Mouse (Mus musculus) kidney, postnatal 0 days (tissue): ENCODE data around the gene Xylt1. TPM values are rescaled to one million over a fixed set of nuclear protein-coding genes. Genes with fewer than 3 reads are reported as not detected.

Experiments
- ATAC-seq: fragments of 200-750 bp; cut with Nextera tagmentation; replicated peaks from 2 replicates; pipeline ENCODE4 v1.8.0; 2017; ENCODE audit warnings: low read depth, moderate number of reproducible peaks, moderate TSS enrichment, moderate library complexity; ENCODE audit not compliant: low FRiP score
- DNase-seq: peaks from one replicate; pipeline ENCODE4 v3.0.0-alpha.2; 2016; ENCODE audit warnings: low spot score
- H3K27ac ChIP-seq: fragments of 300-500 bp; sonication (generic); 2 replicates; pipeline ENCODE4 v1.5.1; 2014; ENCODE audit warnings: mild to moderate bottlenecking
- H3K27me3 ChIP-seq: fragments of 300-500 bp; sonication (generic); 2 replicates; pipeline ENCODE4 v1.6.1; 2014; ENCODE audit warnings: low read length, mixed read lengths; ENCODE audit not compliant: insufficient read depth
- H3K36me3 ChIP-seq: fragments of 300-500 bp; sonication (generic); 2 replicates; pipeline ENCODE4 v1.6.1; 2014; ENCODE audit warnings: low read length, mixed read lengths; ENCODE audit not compliant: insufficient read depth
- H3K4me1 ChIP-seq: fragments of 300-500 bp; sonication (generic); replicated peaks from 2 replicates; pipeline ENCODE4 v1.6.1; 2014; ENCODE audit warnings: antibody characterized with exemption, low read length, mixed read lengths; ENCODE audit not compliant: insufficient read depth
- H3K4me2 ChIP-seq: fragments of 300-500 bp; sonication (generic); 2 replicates; pipeline ENCODE4 v1.6.1; 2014; ENCODE audit warnings: mild to moderate bottlenecking, low read length, moderate library complexity, mixed read lengths
- H3K4me3 ChIP-seq: fragments of 300-500 bp; sonication (generic); replicated peaks from 2 replicates; pipeline ENCODE4 v1.5.1; 2014; ENCODE audit warnings: low read depth, low read length
- H3K9ac ChIP-seq: fragments of 300-500 bp; sonication (generic); 2 replicates; pipeline ENCODE4 v1.6.1; 2014; ENCODE audit warnings: low read depth, low read length
- H3K9me3 ChIP-seq: fragments of 300-500 bp; sonication (generic); replicated peaks from 2 replicates; pipeline ENCODE4 v1.6.1; 2016; ENCODE audit warnings: low read length, inconsistent platforms, mixed read lengths
- CTCF ChIP-seq: IDR thresholded peaks from 2 replicates; pipeline ENCODE4 v1.5.1; 2016; ENCODE audit warnings: antibody characterized with exemption, low read depth, mild to moderate bottlenecking, moderate library complexity
- WGBS: fragments of 180-500 bp; shearing (Covaris S2); extraction: QIAGEN DNeasy Blood & Tissue Kit; methylation state at CpG from one replicate; pipeline ENCODE4 v1.1.7; 2014; 5-methylcytosine and 5-hydroxymethylcytosine counted together
- polyA plus RNA-seq: library from polyadenylated mRNA; unstranded; fragments of >200 nt; fragmentation: Nextera tagmentation; extraction: Ambion mirVana; gene quantifications from 2 replicates; pipeline ENCODE4 v1.2.1, GENCODE M21; 2015

The Xylt1 gene
- polyA plus RNA-seq, 1 experiment from 2014 or later: 1.7 TPM

DNA sequence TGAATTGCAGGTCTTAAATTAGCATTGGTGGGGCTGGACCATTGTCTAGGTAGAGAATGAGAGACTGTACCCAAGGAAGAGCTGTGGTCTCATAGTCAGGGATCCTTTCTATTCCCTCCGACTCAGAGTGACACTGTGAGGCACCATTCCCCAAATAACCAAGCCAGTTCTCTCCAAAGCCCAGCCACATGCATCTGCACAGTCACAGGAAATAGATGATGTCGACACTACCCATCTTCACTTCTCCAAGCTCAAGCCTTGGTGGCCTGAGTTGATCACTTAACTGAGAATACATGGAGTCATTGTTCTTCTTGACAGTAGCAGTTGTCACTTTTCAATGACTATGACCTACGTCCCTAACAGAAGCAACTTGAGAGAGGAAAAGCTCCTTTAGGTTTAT, 100.6 kb downstream of the Xylt1 start:
- ATAC-seq (no peak), DNase-seq (no peak)
- H3K4me3 ChIP-seq: no peak overlapping the region
- H3K27me3 ChIP-seq: no peaks in the 10 kb centered on the region
- H3K9me3 ChIP-seq: no peaks in the 10 kb centered on the region
- no peak for TF ChIP-seq CTCF
- H3K27ac ChIP-seq: no peak overlapping the region
- H3K4me1 ChIP-seq: no peaks in the 10 kb centered on the region
- no peaks in the 10 kb centered on the region for H3K36me3 ChIP-seq
- WGBS: 85% methylated on average over 3 of the region's 3 CpGs
- no peak overlapping the region for H3K9ac ChIP-seq
- no peak overlapping the region for H3K4me2 ChIP-seq

DNA sequence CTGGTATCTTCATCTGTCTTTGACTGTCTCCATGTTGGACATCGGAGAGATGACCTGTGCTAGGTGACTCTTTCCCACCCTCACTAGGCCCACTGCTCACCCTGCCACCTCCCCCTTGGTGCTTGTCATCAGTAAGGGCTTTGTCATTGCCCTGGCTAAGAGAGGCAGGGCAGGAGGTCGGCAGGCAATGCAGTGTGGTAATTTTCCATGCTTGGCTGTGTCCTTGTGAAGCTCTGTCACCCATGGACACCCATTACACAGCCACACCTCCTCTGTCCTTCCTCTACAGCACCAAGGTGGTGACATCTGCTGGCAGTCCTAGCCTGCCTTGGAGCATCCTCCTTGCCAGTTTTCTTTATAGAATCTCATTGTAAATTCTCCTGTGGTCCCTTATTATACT, 101.9 kb downstream of the Xylt1 start:
- H3K9me3 ChIP-seq: no peaks in the 10 kb centered on the region
- H3K36me3 ChIP-seq: no peaks in the 10 kb centered on the region
- DNase-seq (no peak), ATAC-seq (no peak)
- H3K4me3 ChIP-seq: no peak overlapping the region
- no peak overlapping the region for H3K27ac ChIP-seq
- no peaks in the 10 kb centered on the region for H3K4me1 ChIP-seq
- WGBS: 79% methylated on average over 2 of the region's 2 CpGs
- no peak for TF ChIP-seq CTCF
- no peak overlapping the region for H3K9ac ChIP-seq
- H3K4me2 ChIP-seq: no peak overlapping the region
- no peaks in the 10 kb centered on the region for H3K27me3 ChIP-seq

- H3K9ac ChIP-seq: no peak overlapping the region
- no peaks in the 10 kb centered on the region for H3K9me3 ChIP-seq
- H3K27ac ChIP-seq: no peak overlapping the region
- ATAC-seq: no peak
- H3K4me3 ChIP-seq: no peak overlapping the region
- no peaks in the 10 kb centered on the region for H3K27me3 ChIP-seq
- H3K4me1 ChIP-seq: no peaks in the 10 kb centered on the region
- WGBS: 75% methylated on average over 2 of the region's 2 CpGs
- H3K4me2 ChIP-seq: no peak overlapping the region
- no peaks in the 10 kb centered on the region for H3K36me3 ChIP-seq
- TF ChIP-seq CTCF: no peak
- DNase-seq: no peak
These were observed 103.8 kb downstream of the Xylt1 start for GRCm38 (mm10) chr7:117484589-117484988.

GRCm38 (mm10) chr7:117484989-117485536, 104.3 kb downstream of the Xylt1 start:
- ATAC-seq: no peak
- Histone ChIP-seq H3K36me3 (no peaks in the 10 kb centered on the region), H3K9ac (no peak overlapping the region), H3K4me3 (no peak overlapping the region), H3K4me1 (no peaks in the 10 kb centered on the region), H3K4me2 (no peak overlapping the region), H3K9me3 (no peaks in the 10 kb centered on the region), H3K27me3 (no peaks in the 10 kb centered on the region), H3K27ac (no peak overlapping the region)
- no peak for TF ChIP-seq CTCF
- WGBS: 90% methylated on average over 7 of the region's 7 CpGs
- DNase-seq: no peak

- no peaks in the 10 kb centered on the region for H3K36me3 ChIP-seq
- H3K4me2 ChIP-seq: no peak overlapping the region
- 70% methylated on average over 7 of the region's 7 CpGs for WGBS
- H3K9ac ChIP-seq: no peak overlapping the region
- DNase-seq (no peak), ATAC-seq (no peak)
- H3K4me1 ChIP-seq: no peaks in the 10 kb centered on the region
- H3K27me3 ChIP-seq: no peaks in the 10 kb centered on the region
- no peak for TF ChIP-seq CTCF
- no peaks in the 10 kb centered on the region for H3K9me3 ChIP-seq
- peak overlapping the region; percentile 25; the same call in 1 of the 2 replicates for H3K27ac ChIP-seq
- H3K4me3 ChIP-seq: no peak overlapping the region
These were observed 105.8 kb downstream of the Xylt1 start for GRCm38 (mm10) chr7:117486425-117487172.

- H3K9me3 ChIP-seq: no peaks in the 10 kb centered on the region
- H3K36me3 ChIP-seq: no peaks in the 10 kb centered on the region
- no peak overlapping the region for H3K9ac ChIP-seq
- ATAC-seq: no peak
- H3K4me3 ChIP-seq: no peak overlapping the region
- 86% methylated on average over 2 of the region's 2 CpGs for WGBS
- TF ChIP-seq CTCF: no peak
- H3K4me1 ChIP-seq: no peaks in the 10 kb centered on the region
- H3K27me3 ChIP-seq: no peaks in the 10 kb centered on the region
- no peak overlapping the region for H3K4me2 ChIP-seq
- H3K27ac ChIP-seq: peak overlapping the region; percentile 25; the same call in 1 of the 2 replicates
- no peak for DNase-seq
These were observed 106.4 kb downstream of the Xylt1 start for GRCm38 (mm10) chr7:117487173-117487490.
